ENCODE assay signal across 10 mouse cellular contexts in the genomic region with DNA sequence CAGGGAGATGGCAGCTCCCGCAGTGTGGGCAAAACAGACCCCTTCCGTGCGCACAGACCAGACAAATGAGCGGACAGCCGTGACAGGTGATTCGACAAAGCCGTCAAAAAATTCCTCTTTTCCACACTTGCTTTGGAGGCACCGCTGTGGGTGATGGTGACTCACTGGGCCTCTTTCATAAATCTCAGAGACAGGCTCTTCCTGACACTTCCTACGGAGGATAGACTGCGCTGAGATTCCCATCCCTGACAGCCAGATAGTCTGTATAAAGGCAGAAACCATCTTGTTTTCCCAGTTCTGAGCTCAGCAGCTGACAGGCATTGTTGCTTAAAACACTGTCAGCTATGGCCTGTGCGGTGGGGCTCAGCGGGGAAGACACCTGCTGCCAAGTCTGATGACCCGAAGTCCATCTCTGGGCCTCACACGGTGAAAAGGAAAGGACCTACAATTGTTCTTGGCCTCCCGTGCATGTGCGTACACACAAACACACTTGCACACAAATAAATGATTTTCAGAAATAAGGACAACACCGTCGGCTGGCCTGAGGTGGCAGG. TPM values are rescaled to one million over a fixed set of nuclear protein-coding genes. Genes with fewer than 3 reads are reported as not detected.
DNase-seq lines count a peak whose midpoint lies in the region; ATAC-seq lines count a peak whose summit lies in the region.
"Had no signal": no experiment of that assay in that cellular context is flagged by ENCODE, and none has a peak within 500 bp of the region (broad histone marks: within the 10 kb centered on the region; RNA-seq: fewer than 3 reads in every experiment).

No protein-coding gene starts in this region.

- no peak overlapping the region for H3K27ac ChIP-seq in kidney, embryonic 16.5 days (ENCODE audit: low read length)
- no peak overlapping the region for H3K27ac ChIP-seq in embryonic facial prominence, embryonic 11.5 days (replicated peaks; ENCODE audit: low read depth, low read length)
- peak overlapping the region; percentile 68 for H3K27ac ChIP-seq in hindbrain, embryonic 13.5 days
- H3K27ac ChIP-seq: lung, embryonic 15.5 days had no signal

- H3K27me3 ChIP-seq in kidney, embryonic 16.5 days (ENCODE audit: insufficient read depth, low read length) = peaks cover 8% of the 10 kb centered on the region
- H3K27me3 ChIP-seq in embryonic facial prominence, embryonic 11.5 days (ENCODE audit: control insufficient read depth, insufficient read depth, low read length) = no peaks in the 10 kb centered on the region
- H3K27me3 ChIP-seq in hindbrain, embryonic 13.5 days = peaks cover 11% of the 10 kb centered on the region; the same call in 1 of the 2 replicates
- H3K27me3 ChIP-seq: Patski had no signal

- peak overlapping the region; percentile 52 for H3K4me2 ChIP-seq in kidney, embryonic 16.5 days (replicated peaks; ENCODE audit: low read depth, low read length)
- no peak overlapping the region for H3K4me2 ChIP-seq in embryonic facial prominence, embryonic 11.5 days (ENCODE audit: low read depth, low read length)
- peak overlapping the region; percentile 47 for H3K4me2 ChIP-seq in hindbrain, embryonic 13.5 days

- no peaks in the 10 kb centered on the region for H3K36me3 ChIP-seq in kidney, embryonic 16.5 days (ENCODE audit: insufficient read depth, low read length)
- no peaks in the 10 kb centered on the region for H3K36me3 ChIP-seq in embryonic facial prominence, embryonic 11.5 days (replicated peaks; ENCODE audit: control insufficient read depth, insufficient read depth, low read depth, low read length)
- no peaks in the 10 kb centered on the region for H3K36me3 ChIP-seq in hindbrain, embryonic 13.5 days
- H3K36me3 ChIP-seq: lung, embryonic 15.5 days had no signal

- peaks cover 21% of the 10 kb centered on the region for H3K4me1 ChIP-seq in kidney, embryonic 16.5 days (ENCODE audit: insufficient read depth, low read length)
- H3K4me1 ChIP-seq in embryonic facial prominence, embryonic 11.5 days (ENCODE audit: control insufficient read depth, insufficient read depth, low read length) = no peaks in the 10 kb centered on the region
- peaks cover 60% of the 10 kb centered on the region for H3K4me1 ChIP-seq in hindbrain, embryonic 13.5 days (replicated peaks)

- no peak overlapping the region; the same call in 1 of the 2 replicates for H3K9ac ChIP-seq in kidney, embryonic 16.5 days (replicated peaks; ENCODE audit: low read length)
- no peak overlapping the region for H3K9ac ChIP-seq in embryonic facial prominence, embryonic 11.5 days (replicated peaks; ENCODE audit: low read length)
- peak overlapping the region; percentile 59; the same call in 1 of the 2 replicates for H3K9ac ChIP-seq in hindbrain, embryonic 13.5 days
- H3K9ac ChIP-seq: lung, embryonic 15.5 days had no signal

- ATAC-seq in kidney, embryonic 16.5 days (ENCODE audit: low FRiP score, low TSS enrichment) = no peak
- ATAC-seq in embryonic facial prominence, embryonic 11.5 days (replicated peaks; ENCODE audit: insufficient number of reproducible peaks, low FRiP score, low TSS enrichment, low read depth) = peak; percentile 31; the same call in 1 of the 2 replicates
- ATAC-seq in hindbrain, embryonic 13.5 days (ENCODE audit: low FRiP score) = no peak
- ATAC-seq: Patski had no signal

- H3K9me3 ChIP-seq in kidney, embryonic 16.5 days (ENCODE audit: low read length) = no peaks in the 10 kb centered on the region
- H3K9me3 ChIP-seq in embryonic facial prominence, embryonic 11.5 days (replicated peaks; ENCODE audit: control insufficient read depth, low read length) = no peaks in the 10 kb centered on the region
- no peaks in the 10 kb centered on the region for H3K9me3 ChIP-seq in hindbrain, embryonic 13.5 days
- H3K9me3 ChIP-seq: lung, embryonic 15.5 days had no signal

- H3K4me3 ChIP-seq in kidney, embryonic 16.5 days (ENCODE audit: low read length) = peak overlapping the region; percentile 24; the same call in 1 of the 2 replicates
- H3K4me3 ChIP-seq in embryonic facial prominence, embryonic 11.5 days (ENCODE audit: low read depth, low read length) = no peak overlapping the region
- H3K4me3 ChIP-seq in hindbrain, embryonic 13.5 days = no peak overlapping the region
- H3K4me3 ChIP-seq: lung, embryonic 15.5 days had no signal

- DNase-seq in kidney, adult 8-10 months = no peak
- no peak for DNase-seq in embryonic facial prominence, embryonic 11.5 days (ENCODE audit: low spot score)
- peak; percentile 31 for DNase-seq in neural tube, embryonic 10.5 days (ENCODE audit: extremely low spot score, low spot score)
- DNase-seq in lung, postnatal 36 days = no peak
- DNase-seq in urinary bladder, postnatal 14 days (ENCODE audit: low spot score) = no peak
- no peak for DNase-seq in right cerebral cortex, postnatal 10 days (ENCODE audit: low spot score in 2 of 2)

- WGBS in kidney, embryonic 16.5 days = 24% methylated on average over 18 of the region's 18 CpGs
- WGBS in embryonic facial prominence, embryonic 11.5 days = 60% methylated on average over 18 of the region's 18 CpGs
- WGBS in hindbrain, embryonic 13.5 days = 22% methylated on average over 18 of the region's 18 CpGs

RNA-seq across cellular contexts. Expression of gene Man1c1, which starts 43.4 kb away (rescaled TPM):
- 3.5 and 3.7 TPM in 2 replicates for polyA plus RNA-seq in kidney, embryonic 16.5 days (2015; fragmentation: Nextera tagmentation; extraction: Ambion mirVana)
- 1.9 and 3.3 TPM in 2 replicates for polyA plus RNA-seq in embryonic facial prominence, embryonic 11.5 days (2014; fragmentation: Nextera tagmentation; extraction: Ambion mirVana)
- 3.6 and 3.8 TPM in 2 replicates for polyA plus RNA-seq in hindbrain, embryonic 13.5 days (2015; fragmentation: Nextera tagmentation; extraction: Ambion mirVana)
